Mouse (Mus musculus): ENCODE data around the gene Alpk1. TPM values are rescaled to one million over a fixed set of nuclear protein-coding genes. Genes with fewer than 3 reads are reported as not detected.

The Alpk1 gene
- polyA plus RNA-seq, 1 experiment from 2014 or later = 0.64 TPM

DNA sequence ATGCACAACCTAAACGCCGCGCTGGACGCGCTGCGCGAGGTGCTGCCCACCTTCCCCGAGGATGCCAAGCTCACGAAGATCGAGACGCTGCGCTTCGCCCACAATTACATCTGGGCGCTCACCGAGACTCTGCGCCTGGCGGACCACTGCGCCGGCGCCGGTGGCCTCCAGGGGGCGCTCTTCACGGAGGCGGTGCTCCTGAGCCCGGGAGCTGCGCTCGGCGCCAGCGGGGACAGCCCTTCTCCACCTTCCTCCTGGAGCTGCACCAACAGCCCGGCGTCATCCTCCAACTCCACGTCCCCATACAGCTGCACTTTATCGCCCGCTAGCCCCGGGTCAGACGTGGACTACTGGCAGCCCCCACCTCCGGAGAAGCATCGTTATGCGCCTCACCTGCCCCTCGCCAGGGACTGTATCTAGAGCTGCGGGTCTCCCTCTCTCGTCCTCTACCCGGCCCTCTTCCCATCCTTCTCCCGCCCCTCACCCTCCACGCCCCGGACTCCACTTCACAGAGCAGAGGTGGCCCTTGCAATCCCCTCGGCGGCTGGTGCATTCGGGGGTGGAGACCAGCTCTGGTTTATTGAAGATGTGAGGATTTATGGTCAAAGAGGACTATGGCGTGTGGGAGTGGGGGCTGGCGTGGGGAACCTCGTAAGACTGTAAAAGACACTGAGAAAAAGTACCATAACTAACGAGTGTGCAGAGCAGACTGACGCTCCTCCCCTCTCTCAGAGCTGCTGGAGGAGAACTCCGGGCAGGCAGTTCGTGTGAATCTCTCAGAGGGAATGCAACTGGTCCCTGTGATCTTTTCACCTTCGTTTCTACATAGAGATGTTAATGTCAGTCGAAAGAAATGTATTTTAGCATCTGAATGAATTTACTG, 146.0 kb downstream of the Alpk1 start:
- peak overlapping the region; percentile 61 for H3K9ac ChIP-seq (ENCODE audit: low read length)
- no peaks in the 10 kb centered on the region for H3K9me3 ChIP-seq (ENCODE audit: control insufficient read depth, low read length)
- peaks cover 20% of the 10 kb centered on the region for H3K4me1 ChIP-seq (ENCODE audit: control insufficient read depth, insufficient read depth, low read length)
- H3K27me3 ChIP-seq (ENCODE audit: control insufficient read depth, insufficient read depth, low read length) = peaks cover 74% of the 10 kb centered on the region
- under 1% methylated on average over 55 of the region's 58 CpGs for WGBS
- no peaks in the 10 kb centered on the region for H3K36me3 ChIP-seq (ENCODE audit: control insufficient read depth, insufficient read depth, low read length)
- peak overlapping the region; percentile 69 for H3K4me2 ChIP-seq (ENCODE audit: low read depth)
- peak; percentile 55 for ATAC-seq (ENCODE audit: insufficient read depth, low FRiP score, low TSS enrichment)
- peak overlapping the region; percentile 53 for H3K4me3 ChIP-seq (ENCODE audit: low read depth, low read length)
- DNase-seq (ENCODE audit: low spot score) = peak; percentile 90
- peak overlapping the region; percentile 83 for H3K27ac ChIP-seq (ENCODE audit: low read depth, low read length)

DNA sequence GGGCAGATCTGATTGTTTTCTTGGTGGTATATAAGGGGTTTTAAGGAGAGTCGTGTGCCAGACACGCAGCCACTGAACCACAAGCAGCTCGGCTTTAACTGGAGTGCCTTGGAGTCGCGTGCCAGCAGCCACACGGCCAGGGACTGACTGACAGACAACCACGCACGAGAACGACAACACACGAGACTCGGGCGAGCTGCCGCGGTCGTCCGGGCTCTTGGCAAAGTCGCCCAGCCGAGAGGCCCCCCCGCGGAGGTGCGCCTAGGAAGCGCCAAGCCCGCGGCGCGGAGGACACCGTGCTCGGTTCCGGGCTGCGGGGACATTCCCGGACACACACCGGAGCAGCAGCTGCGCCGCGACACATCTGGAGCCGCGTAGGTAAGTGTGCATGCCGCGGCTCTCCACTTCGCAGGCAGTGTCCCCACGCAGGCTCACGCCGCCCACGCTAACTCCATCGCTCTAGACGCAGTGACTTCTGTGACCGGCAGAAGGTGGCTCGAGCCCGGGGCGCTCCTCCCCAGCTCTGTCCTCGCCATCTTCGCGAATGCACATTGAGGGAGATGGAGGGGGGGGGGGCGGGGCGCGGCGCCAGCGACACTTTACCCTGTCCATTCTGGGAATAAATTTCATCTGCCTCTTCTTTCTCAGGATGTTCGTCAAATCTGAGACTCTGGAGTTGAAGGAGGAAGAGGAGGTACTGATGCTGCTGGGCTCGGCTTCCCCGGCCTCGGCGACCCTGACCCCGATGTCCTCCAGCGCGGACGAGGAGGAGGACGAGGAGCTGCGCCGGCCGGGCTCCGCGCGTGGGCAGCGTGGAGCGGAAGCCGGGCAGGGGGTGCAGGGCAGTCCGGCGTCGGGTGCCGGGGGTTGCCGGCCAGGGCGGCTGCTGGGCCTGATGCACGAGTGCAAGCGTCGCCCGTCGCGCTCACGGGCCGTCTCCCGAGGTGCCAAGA, 147.0 kb downstream of the Alpk1 start, which contains the start of gene Neurog2:
Gene Neurog2 (plus strand): TSS at position 56 of the 953 bp plus-strand sequence.
- peak within 1 kb of the TSS; percentile 53 for H3K4me3 ChIP-seq (ENCODE audit: low read depth, low read length)
- H3K4me2 ChIP-seq (ENCODE audit: low read depth) = peak within 1 kb of the TSS; percentile 69
- H3K36me3 ChIP-seq (ENCODE audit: control insufficient read depth, insufficient read depth, low read length) = no peaks in the 10 kb centered on the region
- WGBS = under 1% methylated on average over 91 of the region's 92 CpGs
- peak within 1 kb of the TSS; percentile 83 for H3K27ac ChIP-seq (ENCODE audit: low read depth, low read length)
- H3K27me3 ChIP-seq (ENCODE audit: control insufficient read depth, insufficient read depth, low read length) = peaks cover 79% of the 10 kb centered on the region
- ATAC-seq (ENCODE audit: insufficient read depth, low FRiP score, low TSS enrichment) = peak; percentile 48
- peak within 1 kb of the TSS; percentile 61 for H3K9ac ChIP-seq (ENCODE audit: low read length)
- peaks cover 22% of the 10 kb centered on the region for H3K4me1 ChIP-seq (ENCODE audit: control insufficient read depth, insufficient read depth, low read length)
- no peaks in the 10 kb centered on the region for H3K9me3 ChIP-seq (ENCODE audit: control insufficient read depth, low read length)
- DNase-seq (ENCODE audit: low spot score) = peak; percentile 67

DNA sequence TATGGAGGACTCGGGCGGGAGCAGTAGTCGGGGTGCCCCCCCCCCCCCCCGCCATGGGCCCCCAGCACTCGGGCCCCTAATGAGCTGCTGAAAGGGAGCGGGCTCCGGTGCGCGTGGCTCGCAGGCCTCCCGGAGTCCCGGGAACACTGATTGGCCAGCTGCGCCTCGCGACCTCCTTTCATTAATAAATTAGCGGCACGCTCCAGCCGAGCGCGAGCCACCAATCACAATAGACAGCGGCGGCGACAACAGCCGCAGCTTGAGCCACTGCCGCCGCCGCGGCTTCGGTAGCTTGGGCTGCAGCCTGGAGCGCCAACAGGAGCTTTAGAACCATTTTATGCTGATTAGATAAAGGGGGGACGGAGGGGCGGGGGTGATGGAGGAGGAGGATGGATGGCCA, 147.8 kb downstream of the Alpk1 start:
- DNase-seq (ENCODE audit: low spot score) (peak; percentile 91), ATAC-seq (ENCODE audit: insufficient read depth, low FRiP score, low TSS enrichment) (peak; percentile 73)
- Histone ChIP-seq H3K9me3 (ENCODE audit: control insufficient read depth, low read length) (no peaks in the 10 kb centered on the region), H3K4me1 (ENCODE audit: control insufficient read depth, insufficient read depth, low read length) (peaks cover 30% of the 10 kb centered on the region), H3K4me3 (ENCODE audit: low read depth, low read length) (peak overlapping the region; percentile 53), H3K27ac (ENCODE audit: low read depth, low read length) (peak overlapping the region; percentile 68), H3K4me2 (ENCODE audit: low read depth) (peak overlapping the region; percentile 69), H3K36me3 (ENCODE audit: control insufficient read depth, insufficient read depth, low read length) (no peaks in the 10 kb centered on the region), H3K27me3 (ENCODE audit: control insufficient read depth, insufficient read depth, low read length) (peaks cover 79% of the 10 kb centered on the region), H3K9ac (ENCODE audit: low read length) (peak overlapping the region; percentile 22; the same call in 1 of the 2 replicates)
- under 1% methylated on average over 31 of the region's 32 CpGs for WGBS

DNA sequence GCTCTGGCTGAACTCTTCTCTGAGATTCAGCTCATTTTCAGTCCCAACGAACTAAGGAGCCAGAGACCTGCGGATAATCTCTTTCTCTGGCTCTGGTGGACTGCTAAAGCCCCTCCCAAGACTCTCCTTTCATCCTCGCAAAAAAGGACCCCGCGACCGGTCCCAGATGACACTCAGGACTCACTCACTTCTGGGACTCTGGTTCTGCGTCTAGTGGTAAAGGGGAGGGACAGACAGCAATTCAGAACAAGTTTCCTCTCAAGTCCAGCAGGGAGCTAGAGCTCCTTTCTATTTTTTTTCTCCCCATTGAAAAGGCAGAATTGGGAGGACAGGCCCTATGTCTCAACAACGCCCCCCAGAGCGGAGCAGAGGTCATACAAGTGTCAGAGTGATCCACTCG, 148.7 kb downstream of the Alpk1 start:
- H3K9me3 ChIP-seq (ENCODE audit: control insufficient read depth, low read length) = no peaks in the 10 kb centered on the region
- H3K27ac ChIP-seq (ENCODE audit: low read depth, low read length) = 0 out of 2 replicates have a peak overlapping the region, but pooled peaks have one; percentile 3
- H3K9ac ChIP-seq (ENCODE audit: low read length) = no peak overlapping the region
- no peaks in the 10 kb centered on the region for H3K36me3 ChIP-seq (ENCODE audit: control insufficient read depth, insufficient read depth, low read length)
- under 1% methylated on average over 10 of the region's 10 CpGs for WGBS
- H3K4me1 ChIP-seq (ENCODE audit: control insufficient read depth, insufficient read depth, low read length) = peaks cover 31% of the 10 kb centered on the region
- H3K4me2 ChIP-seq (ENCODE audit: low read depth) = peak overlapping the region; percentile 69; the same call in 1 of the 2 replicates
- H3K27me3 ChIP-seq (ENCODE audit: control insufficient read depth, insufficient read depth, low read length) = peaks cover 82% of the 10 kb centered on the region
- no peak for ATAC-seq (ENCODE audit: insufficient read depth, low FRiP score, low TSS enrichment)
- no peak overlapping the region for H3K4me3 ChIP-seq (ENCODE audit: low read depth, low read length)
- peak; percentile 47 for DNase-seq (ENCODE audit: low spot score)

DNA sequence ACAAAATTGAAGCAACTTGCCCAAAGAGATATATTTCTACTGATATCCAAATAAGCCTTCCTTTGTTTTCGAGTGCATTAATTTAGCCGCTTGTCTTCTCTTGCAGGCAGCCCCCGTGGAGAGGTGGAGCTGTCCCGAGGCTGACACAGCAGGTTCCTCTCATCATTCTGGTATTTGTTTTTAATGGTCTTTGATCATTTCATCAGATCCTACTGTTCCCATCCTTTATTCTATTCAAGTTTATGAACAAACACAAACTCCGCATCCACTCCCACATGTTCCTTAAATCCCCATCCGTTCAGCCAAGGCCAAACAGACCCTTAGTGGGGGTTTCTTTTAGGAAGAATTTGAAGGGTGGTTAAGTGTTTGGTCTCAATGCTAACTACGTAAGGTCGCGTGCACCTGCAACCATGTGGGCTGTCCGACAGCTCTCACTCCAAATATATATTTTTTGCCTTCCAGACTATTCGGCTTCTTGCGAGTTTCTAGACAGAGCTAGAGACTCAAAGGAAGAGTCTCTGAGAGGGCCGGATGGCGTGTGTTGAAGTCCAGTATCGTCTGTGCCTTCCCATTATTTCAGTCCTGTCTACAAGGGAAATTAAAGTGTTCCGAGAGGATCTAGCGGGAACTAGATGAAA, 149.5 kb downstream of the Alpk1 start:
- no peak overlapping the region for H3K27ac ChIP-seq (ENCODE audit: low read depth, low read length)
- H3K36me3 ChIP-seq (ENCODE audit: control insufficient read depth, insufficient read depth, low read length) = no peaks in the 10 kb centered on the region
- H3K9me3 ChIP-seq (ENCODE audit: control insufficient read depth, low read length) = no peaks in the 10 kb centered on the region
- ATAC-seq (ENCODE audit: insufficient read depth, low FRiP score, low TSS enrichment) (no peak), DNase-seq (ENCODE audit: low spot score) (no peak)
- no peak overlapping the region for H3K9ac ChIP-seq (ENCODE audit: low read length)
- peaks cover 31% of the 10 kb centered on the region for H3K4me1 ChIP-seq (ENCODE audit: control insufficient read depth, insufficient read depth, low read length)
- 2% methylated on average over 17 of the region's 17 CpGs for WGBS
- H3K27me3 ChIP-seq (ENCODE audit: control insufficient read depth, insufficient read depth, low read length) = peaks cover 83% of the 10 kb centered on the region
- 0 out of 2 replicates have a peak overlapping the region, but pooled peaks have one; percentile 2 for H3K4me3 ChIP-seq (ENCODE audit: low read depth, low read length)
- peak overlapping the region; percentile 69; the same call in 1 of the 2 replicates for H3K4me2 ChIP-seq (ENCODE audit: low read depth)

DNA sequence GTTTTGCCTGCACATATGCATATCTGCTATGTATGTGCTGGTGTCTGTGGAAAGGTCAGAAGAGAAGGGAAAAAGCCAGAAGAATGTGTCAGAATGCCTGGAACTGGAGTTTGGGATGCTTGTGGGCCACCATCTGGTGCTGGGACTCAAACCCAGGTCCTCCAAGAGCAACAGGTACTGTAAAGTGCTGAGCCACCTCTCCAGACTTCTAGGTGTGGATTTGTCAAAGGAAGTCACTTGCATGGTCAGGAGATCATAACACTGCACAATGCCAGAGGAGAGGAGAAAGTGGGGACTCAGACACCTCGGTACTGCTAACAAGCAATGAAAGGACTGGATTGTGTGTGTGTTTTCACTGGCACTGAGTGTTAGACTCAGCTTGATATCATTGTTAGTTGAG, 150.1 kb downstream of the Alpk1 start:
- Histone ChIP-seq H3K4me3 (ENCODE audit: low read depth, low read length) (no peak overlapping the region), H3K27ac (ENCODE audit: low read depth, low read length) (no peak overlapping the region), H3K27me3 (ENCODE audit: control insufficient read depth, insufficient read depth, low read length) (peaks cover 84% of the 10 kb centered on the region), H3K9me3 (ENCODE audit: control insufficient read depth, low read length) (no peaks in the 10 kb centered on the region), H3K36me3 (ENCODE audit: control insufficient read depth, insufficient read depth, low read length) (no peaks in the 10 kb centered on the region), H3K4me2 (ENCODE audit: low read depth) (no peak overlapping the region), H3K4me1 (ENCODE audit: control insufficient read depth, insufficient read depth, low read length) (peaks cover 31% of the 10 kb centered on the region), H3K9ac (ENCODE audit: low read length) (no peak overlapping the region)
- 4% methylated on average over 1 of the region's 1 CpGs for WGBS
- DNase-seq (ENCODE audit: low spot score) = no peak
- ATAC-seq (ENCODE audit: insufficient read depth, low FRiP score, low TSS enrichment) = no peak

- Histone ChIP-seq H3K9ac (ENCODE audit: low read length) (peak overlapping the region; percentile 10; the same call in 1 of the 2 replicates), H3K36me3 (ENCODE audit: control insufficient read depth, insufficient read depth, low read length) (no peaks in the 10 kb centered on the region), H3K27ac (ENCODE audit: low read depth, low read length) (no peak overlapping the region), H3K9me3 (ENCODE audit: control insufficient read depth, low read length) (no peaks in the 10 kb centered on the region), H3K4me2 (ENCODE audit: low read depth) (peak overlapping the region; percentile 22; the same call in 1 of the 2 replicates), H3K4me1 (ENCODE audit: control insufficient read depth, insufficient read depth, low read length) (peaks cover 25% of the 10 kb centered on the region), H3K27me3 (ENCODE audit: control insufficient read depth, insufficient read depth, low read length) (peaks cover 72% of the 10 kb centered on the region), H3K4me3 (ENCODE audit: low read depth, low read length) (no peak overlapping the region)
- ATAC-seq (ENCODE audit: insufficient read depth, low FRiP score, low TSS enrichment) (no peak), DNase-seq (ENCODE audit: low spot score) (peak; percentile 61)
- under 1% methylated on average over 37 of the region's 37 CpGs for WGBS
Measured at GRCm38 (mm10) chr3:127628311-127629184, 151.8 kb downstream of the Alpk1 start.
